Mouse (Mus musculus) intestine, embryonic 14.5 days (tissue): ENCODE data around the gene Bhmt. TPM values are rescaled to one million over a fixed set of nuclear protein-coding genes. Genes with fewer than 3 reads are reported as not detected.

Experiments
- ATAC-seq: fragments of 200-750 bp; cut with Nextera tagmentation; replicated peaks from 2 replicates; pipeline ENCODE4 v1.8.0; 2017; ENCODE audit warnings: low read depth, moderate number of reproducible peaks, moderate TSS enrichment, moderate library complexity; ENCODE audit not compliant: low FRiP score, low TSS enrichment
- DNase-seq: peaks from one replicate; pipeline ENCODE4 v3.0.0-alpha.2; 2018; ENCODE audit warnings: low spot score
- H3K27ac ChIP-seq: fragments of 300-500 bp; sonication (generic); 2 replicates; pipeline ENCODE4 v1.5.1; 2014; ENCODE audit warnings: low read depth, mild to moderate bottlenecking, control low read depth
- H3K27me3 ChIP-seq: fragments of 300-500 bp; sonication (generic); replicated peaks from 2 replicates; pipeline ENCODE4 v1.6.1; 2014; ENCODE audit warnings: low read length, control low read depth; ENCODE audit not compliant: control insufficient read depth, insufficient read depth
- H3K36me3 ChIP-seq: fragments of 300-500 bp; sonication (generic); 2 replicates; pipeline ENCODE4 v1.6.1; 2014; ENCODE audit warnings: low read length, control low read depth; ENCODE audit not compliant: control insufficient read depth, insufficient read depth
- H3K4me1 ChIP-seq: fragments of 300-500 bp; sonication (generic); replicated peaks from 2 replicates; pipeline ENCODE4 v1.6.1; 2014; ENCODE audit warnings: low read length, control low read depth, mixed read lengths; ENCODE audit not compliant: control insufficient read depth, insufficient read depth
- H3K4me2 ChIP-seq: fragments of 300-500 bp; sonication (generic); 2 replicates; pipeline ENCODE4 v1.6.1; 2014; ENCODE audit warnings: low read length
- H3K4me3 ChIP-seq: fragments of 300-500 bp; sonication (generic); 2 replicates; pipeline ENCODE4 v1.5.1; 2014; ENCODE audit warnings: low read depth, low read length, control low read depth, mixed read lengths
- H3K9ac ChIP-seq: fragments of 300-500 bp; sonication (generic); 2 replicates; pipeline ENCODE4 v1.6.1; 2014; ENCODE audit warnings: mild to moderate bottlenecking, low read length
- H3K9me3 ChIP-seq: fragments of 300-500 bp; sonication (generic); 2 replicates; pipeline ENCODE4 v1.6.1; 2016; ENCODE audit warnings: low read length, control low read depth; ENCODE audit not compliant: control insufficient read depth
- WGBS: fragments of 180-500 bp; shearing (Covaris S2); extraction: QIAGEN DNeasy Blood & Tissue Kit; methylation state at CpG from one replicate; pipeline ENCODE4 v1.1.7; 2014; 5-methylcytosine and 5-hydroxymethylcytosine counted together
- polyA plus RNA-seq: library from polyadenylated mRNA; unstranded; fragments of >200 nt; fragmentation: Nextera tagmentation; extraction: Ambion mirVana; gene quantifications from 2 replicates; pipeline ENCODE4 v1.2.1, GENCODE M21; 2014

Bhmt gene
- polyA plus RNA-seq, 1 experiment from 2014 or later = not detected

- Histone ChIP-seq H3K36me3 (no peaks in the 10 kb centered on the region), H3K4me1 (no peaks in the 10 kb centered on the region), H3K27ac (no peak overlapping the region), H3K4me2 (no peak overlapping the region), H3K9ac (no peak overlapping the region), H3K27me3 (no peaks in the 10 kb centered on the region), H3K4me3 (no peak overlapping the region), H3K9me3 (no peaks in the 10 kb centered on the region)
- DNase-seq (no peak), ATAC-seq (no peak)
- 92% methylated on average over 4 of the region's 4 CpGs for WGBS
These were observed 29.8 kb upstream of the Bhmt start for GRCm38 (mm10) chr13:93667586-93667985.

DNA sequence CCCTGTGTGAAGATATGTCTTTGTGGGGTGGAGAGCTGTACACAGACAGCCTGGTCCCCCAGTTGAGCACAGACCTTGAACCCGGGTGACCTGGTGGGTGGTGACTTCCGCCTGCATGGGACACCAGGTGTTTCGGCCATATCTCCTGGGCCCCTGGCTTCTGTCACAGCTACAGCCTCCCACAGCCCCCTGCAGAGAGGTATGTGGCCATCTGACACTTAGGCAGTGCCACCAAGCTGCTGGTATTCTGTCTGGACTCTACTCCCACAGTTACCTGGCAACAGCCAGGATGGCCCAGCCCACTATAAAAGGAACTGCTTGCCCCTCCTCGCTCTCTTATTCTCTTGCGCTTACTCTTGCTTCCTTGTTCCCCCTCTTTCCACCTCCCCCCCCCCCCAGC, 20.2 kb upstream of the Bhmt start:
- no peaks in the 10 kb centered on the region for H3K9me3 ChIP-seq
- no peaks in the 10 kb centered on the region for H3K36me3 ChIP-seq
- no peaks in the 10 kb centered on the region for H3K27me3 ChIP-seq
- no peak for DNase-seq
- no peak for ATAC-seq
- no peak overlapping the region for H3K4me3 ChIP-seq
- H3K4me1 ChIP-seq = no peaks in the 10 kb centered on the region
- H3K27ac ChIP-seq = no peak overlapping the region
- 80% methylated on average over 5 of the region's 5 CpGs for WGBS
- H3K9ac ChIP-seq = no peak overlapping the region
- H3K4me2 ChIP-seq = no peak overlapping the region

- H3K27me3 ChIP-seq = no peaks in the 10 kb centered on the region
- 88% methylated on average over 6 of the region's 6 CpGs for WGBS
- H3K36me3 ChIP-seq = no peaks in the 10 kb centered on the region
- ATAC-seq = no peak
- H3K4me2 ChIP-seq = no peak overlapping the region
- H3K4me3 ChIP-seq = no peak overlapping the region
- no peaks in the 10 kb centered on the region for H3K4me1 ChIP-seq
- DNase-seq = no peak
- H3K27ac ChIP-seq = no peak overlapping the region
- H3K9ac ChIP-seq = no peak overlapping the region
- H3K9me3 ChIP-seq = no peaks in the 10 kb centered on the region
These were observed 15.6 kb upstream of the Bhmt start for GRCm38 (mm10) chr13:93653382-93653781.

DNA sequence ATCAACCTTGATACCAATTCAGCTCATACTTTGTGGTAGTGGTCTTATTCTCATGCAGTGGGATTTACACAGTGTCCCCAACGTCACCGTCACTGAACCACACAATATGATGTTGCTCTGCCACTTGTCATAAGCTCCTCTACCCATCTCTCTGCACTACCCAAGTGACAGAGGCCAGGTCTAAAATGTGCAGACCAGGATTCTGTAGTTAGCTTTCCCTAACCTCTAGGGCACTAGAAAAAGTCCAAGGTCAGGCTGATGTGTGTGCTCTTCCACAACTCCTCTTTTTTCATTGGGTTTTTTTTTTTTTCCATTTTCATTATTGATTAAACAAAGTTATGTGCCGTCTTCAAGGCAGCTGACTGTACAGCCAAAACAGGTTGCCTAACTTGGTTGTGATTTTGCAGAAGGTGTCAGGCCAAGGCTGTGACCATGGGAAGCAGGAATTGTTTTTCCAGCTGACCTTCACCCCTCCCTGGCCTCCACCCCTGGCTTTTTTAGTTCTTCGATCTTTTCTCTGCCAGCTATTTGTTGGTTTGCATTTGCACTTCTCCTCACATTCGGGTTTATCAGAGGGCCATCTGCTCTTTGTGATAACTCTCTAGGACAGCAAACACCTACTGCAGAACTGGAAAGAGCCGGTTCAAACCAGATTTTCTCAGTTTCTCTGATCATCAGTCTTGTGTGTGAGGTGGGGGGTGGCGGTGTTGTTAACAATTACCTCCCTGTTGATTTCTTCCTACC, 10.8 kb upstream of the Bhmt start:
- H3K27me3 ChIP-seq = no peaks in the 10 kb centered on the region
- H3K9me3 ChIP-seq = no peaks in the 10 kb centered on the region
- WGBS = 67% methylated on average over 7 of the region's 7 CpGs
- ATAC-seq = no peak
- no peak overlapping the region for H3K27ac ChIP-seq
- H3K4me2 ChIP-seq = no peak overlapping the region
- no peaks in the 10 kb centered on the region for H3K4me1 ChIP-seq
- no peaks in the 10 kb centered on the region for H3K36me3 ChIP-seq
- no peak overlapping the region for H3K9ac ChIP-seq
- no peak overlapping the region for H3K4me3 ChIP-seq
- no peak for DNase-seq

GRCm38 (mm10) chr13:93639636-93640035, 1.9 kb upstream of the Bhmt start:
- Histone ChIP-seq H3K4me2 (no peak overlapping the region), H3K9me3 (no peaks in the 10 kb centered on the region), H3K4me1 (no peaks in the 10 kb centered on the region), H3K27me3 (no peaks in the 10 kb centered on the region), H3K9ac (no peak overlapping the region), H3K36me3 (no peaks in the 10 kb centered on the region), H3K4me3 (no peak overlapping the region), H3K27ac (no peak overlapping the region)
- 64% methylated on average over 4 of the region's 4 CpGs for WGBS
- ATAC-seq (no peak), DNase-seq (no peak)

GRCm38 (mm10) chr13:93636561-93636960, 1.2 kb downstream of the Bhmt start:
- Histone ChIP-seq H3K4me1 (no peaks in the 10 kb centered on the region), H3K27me3 (no peaks in the 10 kb centered on the region), H3K4me2 (no peak overlapping the region), H3K4me3 (no peak overlapping the region), H3K9me3 (no peaks in the 10 kb centered on the region), H3K27ac (no peak overlapping the region), H3K9ac (no peak overlapping the region), H3K36me3 (no peaks in the 10 kb centered on the region)
- ATAC-seq (no peak), DNase-seq (no peak)
- 85% methylated on average over 1 of the region's 1 CpGs for WGBS

DNA sequence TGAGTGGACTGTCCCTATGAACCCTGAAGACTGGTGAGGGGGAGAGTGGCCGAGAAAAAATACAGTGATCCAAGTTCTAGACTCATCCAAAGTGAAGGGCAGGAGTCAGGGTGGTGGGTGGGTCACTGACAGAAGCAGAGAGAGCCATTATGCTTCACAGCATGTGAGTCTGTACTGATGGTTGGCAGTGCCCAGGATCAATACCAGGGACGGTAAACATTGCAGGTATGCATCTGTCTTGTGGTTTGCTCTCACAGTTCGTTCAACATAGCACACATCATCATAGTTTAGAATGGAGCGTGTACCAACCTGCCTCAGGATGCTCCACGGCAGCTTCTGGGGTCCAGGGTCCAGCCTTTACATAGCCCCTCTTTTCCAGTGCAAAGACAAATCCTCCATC, 4.8 kb downstream of the Bhmt start:
- no peak overlapping the region for H3K4me2 ChIP-seq
- no peak overlapping the region for H3K4me3 ChIP-seq
- ATAC-seq (no peak), DNase-seq (no peak)
- H3K9ac ChIP-seq = no peak overlapping the region
- WGBS = 86% methylated on average over 5 of the region's 5 CpGs
- H3K27me3 ChIP-seq = no peaks in the 10 kb centered on the region
- no peaks in the 10 kb centered on the region for H3K4me1 ChIP-seq
- no peaks in the 10 kb centered on the region for H3K9me3 ChIP-seq
- H3K27ac ChIP-seq = no peak overlapping the region
- H3K36me3 ChIP-seq = no peaks in the 10 kb centered on the region

- Histone ChIP-seq H3K27ac (no peak overlapping the region), H3K36me3 (no peaks in the 10 kb centered on the region), H3K4me1 (no peaks in the 10 kb centered on the region), H3K27me3 (no peaks in the 10 kb centered on the region), H3K4me3 (no peak overlapping the region), H3K9ac (no peak overlapping the region), H3K9me3 (no peaks in the 10 kb centered on the region), H3K4me2 (no peak overlapping the region)
- ATAC-seq (no peak), DNase-seq (no peak)
- 79% methylated on average over 10 of the region's 10 CpGs for WGBS
These were observed 6.6 kb downstream of the Bhmt start for GRCm38 (mm10) chr13:93630941-93631705.

DNA sequence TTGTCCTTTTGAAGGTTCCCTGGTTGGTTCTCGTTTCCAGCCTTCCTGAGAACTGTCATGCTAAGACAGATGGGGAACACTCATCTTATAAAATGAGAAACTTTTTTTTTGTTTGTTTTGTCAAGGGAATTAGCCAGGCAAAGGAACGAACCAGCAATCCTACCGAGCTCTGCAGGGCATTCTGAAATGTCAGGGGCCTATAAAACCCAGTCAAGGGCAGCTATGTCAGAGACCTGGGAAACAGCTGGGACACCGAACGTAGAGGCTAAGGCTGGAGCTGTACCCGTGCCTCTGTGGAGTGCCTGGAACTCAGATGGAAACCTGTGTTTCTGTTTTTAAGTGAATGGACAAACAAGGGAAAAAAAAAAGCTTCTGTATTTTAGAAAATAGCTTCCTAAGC, 8.9 kb downstream of the Bhmt start:
- no peak for ATAC-seq
- DNase-seq = no peak

More for the DNA sequence above, 8.9 kb downstream of the Bhmt start:
- no peaks in the 10 kb centered on the region for H3K27me3 ChIP-seq
- no peak overlapping the region for H3K9ac ChIP-seq
- H3K9me3 ChIP-seq = no peaks in the 10 kb centered on the region
- no peak overlapping the region for H3K4me2 ChIP-seq
- H3K27ac ChIP-seq = no peak overlapping the region
- 36% methylated on average over 6 of the region's 6 CpGs for WGBS
- H3K36me3 ChIP-seq = no peaks in the 10 kb centered on the region
- H3K4me3 ChIP-seq = no peak overlapping the region
- no peaks in the 10 kb centered on the region for H3K4me1 ChIP-seq
